Mouse (Mus musculus) embryonic facial prominence, embryonic 14.5 days (tissue): ENCODE results near the gene Cybc1. TPM values are rescaled to one million over a fixed set of nuclear protein-coding genes. Genes with fewer than 3 reads are reported as not detected.

Experiments
- ATAC-seq: fragments of 200-750 bp; cut with Nextera tagmentation; 2 replicates; pipeline ENCODE4 v1.8.0; 2017; ENCODE audit warnings: low read depth, moderate number of reproducible peaks, moderate TSS enrichment
- DNase-seq: peaks from one replicate; pipeline ENCODE4 v3.0.0-alpha.2; 2015; ENCODE audit warnings: low spot score
- H3K27ac ChIP-seq: fragments of 300-500 bp; sonication (generic); replicated peaks from 2 replicates; pipeline ENCODE4 v1.5.1; 2014; ENCODE audit warnings: low read depth, mild to moderate bottlenecking, low read length, moderate library complexity
- H3K27me3 ChIP-seq: fragments of 300-500 bp; sonication (generic); replicated peaks from 2 replicates; pipeline ENCODE4 v1.6.1; 2014; ENCODE audit warnings: low read length; ENCODE audit not compliant: control insufficient read depth, insufficient read depth
- H3K36me3 ChIP-seq: fragments of 300-500 bp; sonication (generic); 2 replicates; pipeline ENCODE4 v1.6.1; 2014; ENCODE audit warnings: low read length, mixed read lengths; ENCODE audit not compliant: control insufficient read depth, insufficient read depth
- H3K4me1 ChIP-seq: fragments of 300-500 bp; sonication (generic); 2 replicates; pipeline ENCODE4 v1.6.1; 2014; ENCODE audit warnings: antibody characterized with exemption, low read length; ENCODE audit not compliant: control insufficient read depth, insufficient read depth
- H3K4me2 ChIP-seq: fragments of 300-500 bp; sonication (generic); 2 replicates; pipeline ENCODE4 v1.6.1; 2014; ENCODE audit warnings: low read depth, mild to moderate bottlenecking, low read length, moderate library complexity, mixed read lengths
- H3K4me3 ChIP-seq: fragments of 300-500 bp; sonication (generic); 2 replicates; pipeline ENCODE4 v1.5.1; 2014; ENCODE audit warnings: low read depth, mild to moderate bottlenecking, low read length
- H3K9ac ChIP-seq: fragments of 300-500 bp; sonication (generic); 2 replicates; pipeline ENCODE4 v1.6.1; 2014; ENCODE audit warnings: low read depth, mild to moderate bottlenecking, low read length, moderate library complexity, mixed read lengths
- H3K9me3 ChIP-seq: fragments of 300-500 bp; sonication (generic); 2 replicates; pipeline ENCODE4 v1.6.1; 2016; ENCODE audit warnings: low read length; ENCODE audit not compliant: control insufficient read depth
- WGBS: fragments of 180-500 bp; shearing (Covaris S2); extraction: QIAGEN DNeasy Blood & Tissue Kit; methylation state at CpG from one replicate; pipeline ENCODE4 v1.1.7; 2014; 5-methylcytosine and 5-hydroxymethylcytosine counted together
- polyA plus RNA-seq: library from polyadenylated mRNA; unstranded; fragments of >200 nt; fragmentation: Nextera tagmentation; extraction: Ambion mirVana; gene quantifications from 2 replicates; pipeline ENCODE4 v1.2.1, GENCODE M21; 2014

Gene Cybc1
- polyA plus RNA-seq, 1 experiment from 2014 or later, result 40.0 TPM

DNA sequence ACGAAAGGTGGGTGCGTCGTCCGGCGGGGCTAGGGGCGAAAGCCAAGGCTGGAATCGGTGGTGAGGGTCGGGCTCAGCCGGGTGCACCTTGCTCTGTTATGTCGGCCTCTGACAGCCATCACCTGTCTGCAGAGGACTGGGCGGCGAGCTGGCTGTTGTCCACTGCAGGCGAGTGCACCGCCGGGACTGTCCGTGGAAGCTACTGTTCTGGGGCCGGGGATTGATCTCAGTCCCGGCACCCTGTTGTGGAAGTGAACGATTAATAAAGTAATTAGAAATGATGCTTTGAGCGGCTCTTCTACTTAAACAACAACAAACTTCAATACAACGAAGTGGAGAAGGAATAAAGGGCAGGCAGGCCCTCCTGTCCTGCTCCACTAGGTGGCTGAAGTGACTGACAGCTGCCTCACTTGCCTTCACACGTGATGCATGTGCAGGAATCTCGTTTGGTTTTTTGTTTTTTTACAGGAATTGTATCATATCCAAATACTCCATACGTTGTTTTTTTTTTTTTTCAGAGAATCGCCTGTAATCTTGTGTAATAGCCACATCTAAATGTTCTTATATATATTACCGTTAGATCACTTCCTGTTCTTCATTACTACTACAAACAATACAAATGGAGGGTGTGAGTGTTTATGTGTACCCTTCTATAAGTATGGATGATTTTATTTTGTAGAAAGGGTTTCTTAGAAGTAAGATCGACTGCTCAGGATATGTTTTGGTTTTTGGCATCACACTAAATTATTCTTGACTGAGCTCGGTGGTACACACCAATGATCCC, 8.4 kb upstream of the Cybc1 start:
- Histone ChIP-seq H3K4me1 (peaks cover 18% of the 10 kb centered on the region), H3K9me3 (no peaks in the 10 kb centered on the region), H3K27ac (peak overlapping the region; percentile 99), H3K27me3 (no peaks in the 10 kb centered on the region), H3K9ac (peak overlapping the region; percentile 84), H3K36me3 (peaks cover 37% of the 10 kb centered on the region), H3K4me2 (peak overlapping the region; percentile 64), H3K4me3 (peak overlapping the region; percentile 75)
- DNase-seq, result peak; percentile 73
- ATAC-seq, result peak; percentile 24
- WGBS, result 4% methylated on average over 28 of the region's 28 CpGs

- H3K4me3 ChIP-seq, result peak within 1 kb of the TSS; percentile 75
- H3K4me2 ChIP-seq, result peak within 1 kb of the TSS; percentile 64
- no peaks in the 10 kb centered on the region for H3K9me3 ChIP-seq
- DNase-seq (peak; percentile 100), ATAC-seq (peak; percentile 99)
- H3K4me1 ChIP-seq, result peaks cover 18% of the 10 kb centered on the region
- WGBS, result under 1% methylated on average over 46 of the region's 50 CpGs
- peak within 1 kb of the TSS; percentile 99 for H3K27ac ChIP-seq
- H3K9ac ChIP-seq, result peak within 1 kb of the TSS; percentile 84
- peaks cover 29% of the 10 kb centered on the region for H3K36me3 ChIP-seq
- H3K27me3 ChIP-seq, result no peaks in the 10 kb centered on the region
These were observed 7.6 kb upstream of the Cybc1 start, which contains the start of gene Narf for GRCm38 (mm10) chr11:121236564-121237344. TSS of gene Narf (plus strand) at chr11:121237253.

- no peak overlapping the region; the same call in 1 of the 2 replicates for H3K4me3 ChIP-seq
These were observed 6.5 kb upstream of the Cybc1 start for GRCm38 (mm10) chr11:121235475-121236238.

DNA sequence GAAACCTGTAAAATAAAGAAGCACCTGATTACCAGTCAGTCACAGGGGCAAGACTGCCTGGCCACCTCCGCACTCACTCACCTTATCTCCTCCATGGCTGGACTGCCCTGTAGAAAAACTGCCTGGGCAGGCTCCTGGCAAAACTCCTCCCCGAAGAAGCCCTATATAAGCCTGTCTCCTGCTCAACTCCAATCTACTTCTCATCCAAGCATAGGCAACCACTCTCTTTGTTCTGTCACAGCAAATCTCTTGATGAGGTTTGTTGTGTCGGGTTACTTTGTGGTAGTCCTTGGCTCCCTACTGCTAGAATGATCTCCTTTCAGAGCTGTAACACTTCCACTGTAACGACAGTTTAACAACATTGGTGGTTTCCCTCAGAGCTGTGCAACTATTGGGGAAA, 3.6 kb upstream of the Cybc1 start:
- Histone ChIP-seq H3K4me2 (no peak overlapping the region), H3K9ac (no peak overlapping the region), H3K4me1 (peaks cover 20% of the 10 kb centered on the region), H3K27me3 (no peaks in the 10 kb centered on the region), H3K27ac (no peak overlapping the region), H3K9me3 (no peaks in the 10 kb centered on the region), H3K36me3 (no peaks in the 10 kb centered on the region), H3K4me3 (no peak overlapping the region)
- WGBS, result 26% methylated on average over 4 of the region's 4 CpGs
- ATAC-seq, result no peak
- no peak for DNase-seq

More at GRCm38 (mm10) chr11:121235475-121236238, 6.5 kb upstream of the Cybc1 start:
- 23% methylated on average over 9 of the region's 9 CpGs for WGBS
- peak overlapping the region; percentile 57 for H3K4me2 ChIP-seq
- H3K36me3 ChIP-seq, result peaks cover 18% of the 10 kb centered on the region
- peaks cover 18% of the 10 kb centered on the region for H3K4me1 ChIP-seq
- no peak overlapping the region for H3K9ac ChIP-seq
- ATAC-seq (no peak), DNase-seq (peak; percentile 26)
- no peaks in the 10 kb centered on the region for H3K27me3 ChIP-seq
- peak overlapping the region; percentile 99 for H3K27ac ChIP-seq
- H3K9me3 ChIP-seq, result no peaks in the 10 kb centered on the region

DNA sequence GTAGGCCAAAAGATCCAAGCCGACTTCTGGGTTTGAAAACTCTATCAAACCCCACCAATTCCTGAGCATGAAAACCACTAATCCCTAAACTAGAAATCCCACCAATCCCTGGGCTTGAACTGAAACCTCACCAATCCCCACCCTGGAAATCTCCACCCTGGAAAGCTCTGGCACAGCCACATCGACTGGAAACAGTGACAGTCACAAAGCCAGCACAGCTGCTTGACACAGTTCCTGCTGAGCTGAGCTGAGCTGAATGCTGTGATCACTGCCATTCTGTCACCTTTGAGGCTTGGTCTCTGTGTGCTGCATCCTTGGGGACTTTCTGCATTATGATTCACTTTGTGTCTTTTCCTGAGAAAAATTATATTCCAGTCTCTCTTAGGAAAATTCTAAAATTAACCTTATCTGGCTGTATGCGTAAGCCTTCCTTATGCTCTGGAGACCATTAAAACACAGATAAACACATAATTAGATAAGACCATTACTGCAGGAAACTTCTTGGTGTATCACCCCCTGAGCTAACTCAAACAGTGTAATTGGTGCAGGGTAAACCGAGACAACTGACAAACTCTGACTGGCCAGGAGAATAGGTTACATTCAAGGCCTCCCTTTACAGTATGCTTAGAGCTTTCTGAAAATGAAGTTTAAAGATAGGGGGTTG, 2.6 kb upstream of the Cybc1 start:
- Histone ChIP-seq H3K9me3 (no peaks in the 10 kb centered on the region), H3K27ac (no peak overlapping the region), H3K4me1 (peaks cover 25% of the 10 kb centered on the region), H3K36me3 (peaks cover 8% of the 10 kb centered on the region), H3K4me2 (no peak overlapping the region), H3K27me3 (no peaks in the 10 kb centered on the region), H3K9ac (no peak overlapping the region), H3K4me3 (no peak overlapping the region)
- 52% methylated on average over 4 of the region's 4 CpGs for WGBS
- ATAC-seq (no peak), DNase-seq (peak; percentile 40)

GRCm38 (mm10) chr11:121231191-121231590, 2.1 kb upstream of the Cybc1 start:
- ATAC-seq, result no peak
- DNase-seq, result no peak
- Histone ChIP-seq H3K9me3 (no peaks in the 10 kb centered on the region), H3K4me1 (peaks cover 22% of the 10 kb centered on the region), H3K27ac (no peak overlapping the region), H3K9ac (no peak overlapping the region), H3K4me3 (no peak overlapping the region), H3K36me3 (peaks cover 13% of the 10 kb centered on the region), H3K4me2 (no peak overlapping the region), H3K27me3 (no peaks in the 10 kb centered on the region)
- WGBS, result 78% methylated on average over 4 of the region's 4 CpGs

DNA sequence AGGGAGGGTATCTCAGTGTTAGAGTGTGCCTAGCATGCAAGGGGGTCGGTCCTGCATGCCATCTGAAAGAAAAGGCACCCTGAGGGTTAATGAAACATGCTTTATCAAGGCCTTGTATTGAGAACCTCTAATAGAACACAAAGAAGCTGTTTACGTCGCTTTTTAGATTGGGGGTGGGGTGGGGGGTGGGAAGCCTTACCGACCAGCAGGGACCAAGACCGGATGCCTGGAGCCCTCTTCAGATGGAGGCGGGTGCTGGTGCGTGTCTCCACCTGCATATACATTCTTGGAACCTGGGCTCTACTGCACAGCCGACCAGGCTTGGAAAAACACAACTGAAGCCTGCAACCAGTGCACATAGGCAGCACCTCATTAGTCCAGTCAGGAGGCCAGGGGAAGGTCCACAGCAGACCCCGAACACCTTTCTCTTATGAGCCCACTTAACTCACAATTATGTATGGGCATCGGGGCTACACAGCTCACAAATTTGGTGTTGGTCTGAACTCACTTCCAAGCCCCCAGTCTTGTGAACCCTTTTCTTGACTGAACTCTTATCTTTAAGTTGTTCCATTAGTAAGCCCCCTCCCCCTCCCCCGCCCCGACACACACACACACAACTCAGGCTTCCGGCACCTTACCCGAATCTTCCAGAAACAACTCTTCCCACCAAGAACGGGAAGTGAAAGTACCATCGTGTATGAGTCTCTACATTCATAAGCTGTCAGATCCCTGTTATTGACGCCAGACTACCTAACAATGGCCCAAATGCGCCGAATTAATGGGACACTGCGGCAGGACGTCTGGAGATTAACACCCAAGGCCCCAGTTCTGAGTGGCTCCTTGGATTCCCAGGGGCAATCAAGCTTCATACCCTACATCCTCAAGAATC, 749 bp downstream of the Cybc1 start:
- Histone ChIP-seq H3K4me1 (peaks cover 17% of the 10 kb centered on the region), H3K27me3 (no peaks in the 10 kb centered on the region), H3K27ac (peak overlapping the region; percentile 84), H3K9ac (peak overlapping the region; percentile 84), H3K9me3 (no peaks in the 10 kb centered on the region), H3K36me3 (peaks cover 41% of the 10 kb centered on the region), H3K4me3 (peak overlapping the region; percentile 78), H3K4me2 (peak overlapping the region; percentile 85)
- WGBS, result 23% methylated on average over 21 of the region's 21 CpGs
- ATAC-seq (no peak; the same call in 1 of the 2 replicates), DNase-seq (peak; percentile 32)
